Mouse (Mus musculus) E14TG2a.4 (cell line): ENCODE measurements around the gene Ddb2.

Experiments
- CTCF ChIP-seq: conservative IDR thresholded peaks from 2 replicates; pipeline ENCODE4 v1.5.1; 2014; ENCODE audit warnings: low read length
- NANOG ChIP-seq: IDR thresholded peaks from 2 replicates; pipeline ENCODE4 v1.6.1; 2014; ENCODE audit warnings: borderline replicate concordance, low read length, mixed read lengths

GRCm38 (mm10) chr2:91252512-91252911 lies 15.7 kb upstream of the Ddb2 start:
- TF ChIP-seq CTCF (no peak), NANOG (no peak)
